Mouse (Mus musculus) C2C12 (cell line): ENCODE results near the gene Cfap299. TPM values are rescaled to one million over a fixed set of nuclear protein-coding genes. Genes with fewer than 3 reads are reported as not detected.

ENCODE experiments used
- H3K27me3 ChIP-seq: one replicate; pipeline ENCODE4 v1.6.1; 2011; ENCODE audit not compliant: control insufficient read depth, insufficient read depth, insufficient read length
- H3K36me3 ChIP-seq: one replicate; pipeline ENCODE4 v1.6.1; 2011; ENCODE audit not compliant: control insufficient read depth, insufficient read depth
- H3K4me3 ChIP-seq: one replicate; pipeline ENCODE4 v1.5.1; 2011; ENCODE audit warnings: mild to moderate bottlenecking, control low read depth; ENCODE audit not compliant: poor library complexity, insufficient read depth, severe bottlenecking
- H3K79me2 ChIP-seq: one replicate; pipeline ENCODE4 v1.6.1; 2011; ENCODE audit not compliant: control insufficient read depth, insufficient read depth
- H3K79me3 ChIP-seq: one replicate; pipeline ENCODE4 v1.6.1; 2011; ENCODE audit warnings: low read depth, control low read depth
- H3ac ChIP-seq: one replicate; pipeline ENCODE3; 2011; ENCODE audit warnings: low read depth; ENCODE audit not compliant: control insufficient read depth, insufficient read length
- CEBPB ChIP-seq: IDR thresholded peaks from one replicate; pipeline ENCODE4 v1.6.1; 2011; ENCODE audit warnings: low read depth, mild to moderate bottlenecking, control low read depth, moderate library complexity
- CTCF ChIP-seq: IDR thresholded peaks from one replicate; pipeline ENCODE4 v1.5.1; 2011; ENCODE audit not compliant: control insufficient read depth, insufficient read depth, insufficient read length
- FOSL1 ChIP-seq: IDR thresholded peaks from one replicate; pipeline ENCODE4 v1.8.0; 2011; ENCODE audit warnings: mild to moderate bottlenecking, low read length; ENCODE audit not compliant: poor library complexity, insufficient read depth, severe bottlenecking
- MAX ChIP-seq: IDR thresholded peaks from one replicate; pipeline ENCODE4 v1.6.1; 2011; ENCODE audit warnings: mild to moderate bottlenecking, control low read depth
- MYOD1 ChIP-seq: IDR thresholded peaks from one replicate; pipeline ENCODE4 v1.6.1; 2011; ENCODE audit warnings: low read depth; ENCODE audit not compliant: control insufficient read depth, insufficient read length
- MYOG ChIP-seq: IDR thresholded peaks from one replicate; pipeline ENCODE4 v1.6.1; 2011; ENCODE audit not compliant: control insufficient read depth, insufficient read length; ENCODE audit errors: extremely low read depth
- USF1 ChIP-seq: IDR thresholded peaks from one replicate; pipeline ENCODE4 v1.6.1; 2011; ENCODE audit warnings: low read depth, mild to moderate bottlenecking, control low read depth, moderate library complexity
- polyA plus RNA-seq: library from polyadenylated mRNA; unstranded; fragments of >200 nt; fragmentation: generic; extraction: Trizol; gene quantifications from one replicate; pipeline ENCODE4 v1.2.1, GENCODE M21; 2012; ENCODE audit warnings: missing spikeins

Cfap299 gene
- polyA plus RNA-seq, 1 experiment, result 0.09 TPM

- H3K27me3 ChIP-seq, result peaks cover 5% of the 10 kb centered on the region
- no peaks in the 10 kb centered on the region for H3K79me2 ChIP-seq
- H3K36me3 ChIP-seq, result no peaks in the 10 kb centered on the region
- no peak overlapping the region for H3K4me3 ChIP-seq
- H3K79me3 ChIP-seq, result no peaks in the 10 kb centered on the region
- TF ChIP-seq CEBPB (no peak), USF1 (peak; percentile 39)
- no peak overlapping the region for H3ac ChIP-seq
These were observed 193.9 kb downstream of the Cfap299 start for GRCm38 (mm10) chr5:98523050-98523449.

- no peak for TF ChIP-seq MYOG
- no peak for TF ChIP-seq CTCF
- TF ChIP-seq USF1, result no peak
- TF ChIP-seq MAX, result no peak
- TF ChIP-seq MYOD1, result no peak
- no peak for TF ChIP-seq FOSL1
- TF ChIP-seq CEBPB, result no peak
- no peaks in the 10 kb centered on the region for H3K79me2 ChIP-seq
- H3K36me3 ChIP-seq, result no peaks in the 10 kb centered on the region
- no peak overlapping the region for H3K4me3 ChIP-seq
- H3K27me3 ChIP-seq, result peaks cover 5% of the 10 kb centered on the region
- H3K79me3 ChIP-seq, result no peaks in the 10 kb centered on the region
- H3ac ChIP-seq, result no peak overlapping the region
These were observed 194.7 kb downstream of the Cfap299 start for GRCm38 (mm10) chr5:98523783-98524182.

- Histone ChIP-seq H3K36me3 (no peaks in the 10 kb centered on the region), H3K27me3 (no peaks in the 10 kb centered on the region), H3K79me3 (no peaks in the 10 kb centered on the region), H3K79me2 (no peaks in the 10 kb centered on the region), H3ac (no peak overlapping the region), H3K4me3 (no peak overlapping the region)
- TF ChIP-seq CEBPB (no peak), MYOG (no peak)
These were observed 212.2 kb downstream of the Cfap299 start for GRCm38 (mm10) chr5:98541333-98541732.

DNA sequence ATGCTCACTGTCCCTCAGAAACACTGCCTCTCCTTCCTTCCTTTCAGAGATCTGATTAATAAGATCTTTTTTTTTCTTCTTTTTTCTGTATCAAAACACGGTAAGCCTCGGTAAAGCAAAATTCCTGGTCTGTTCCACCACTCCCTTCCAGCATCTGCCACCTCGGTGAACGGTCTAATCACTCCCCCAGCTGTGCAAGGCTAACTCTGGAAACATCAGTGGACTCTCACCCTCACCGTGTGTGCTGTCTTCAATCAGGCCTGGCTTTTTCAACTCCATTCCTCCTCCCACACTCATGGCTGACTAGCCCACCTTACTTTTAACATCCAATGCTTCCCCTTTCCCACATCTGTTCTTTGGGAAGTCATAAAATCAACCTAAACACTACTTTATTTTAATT, 221.2 kb downstream of the Cfap299 start:
- TF ChIP-seq CTCF (no peak), CEBPB (no peak), FOSL1 (no peak), MAX (no peak), MYOD1 (no peak), MYOG (no peak), USF1 (no peak)

DNA sequence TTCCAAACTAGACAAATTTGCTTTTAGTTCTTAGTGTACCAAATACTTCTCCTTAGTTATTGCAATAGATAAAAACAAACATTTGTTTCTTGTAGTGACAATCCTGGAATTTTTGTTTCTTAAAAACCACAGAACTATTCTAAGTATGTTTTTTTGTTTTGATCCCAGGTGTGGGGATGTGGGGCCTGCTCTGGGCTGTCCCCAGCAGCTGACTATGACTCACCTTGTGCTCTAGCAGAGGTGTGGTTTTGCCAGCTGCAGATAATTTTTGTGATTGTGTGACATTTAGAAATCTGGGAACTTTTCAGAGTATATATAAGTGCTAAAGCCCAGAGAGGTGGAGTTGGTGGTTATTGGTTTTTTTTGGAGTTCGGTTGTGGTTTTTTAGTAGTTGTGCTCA, 221.8 kb downstream of the Cfap299 start:
- Histone ChIP-seq H3K79me3 (no peaks in the 10 kb centered on the region), H3ac (no peak overlapping the region), H3K4me3 (no peak overlapping the region), H3K36me3 (no peaks in the 10 kb centered on the region), H3K27me3 (no peaks in the 10 kb centered on the region), H3K79me2 (no peaks in the 10 kb centered on the region)
- no peak for TF ChIP-seq MAX
- no peak for TF ChIP-seq CTCF
- no peak for TF ChIP-seq CEBPB
- no peak for TF ChIP-seq USF1
- TF ChIP-seq FOSL1, result no peak
- TF ChIP-seq MYOD1, result no peak
- no peak for TF ChIP-seq MYOG

More for the DNA sequence above, 221.2 kb downstream of the Cfap299 start:
- no peak overlapping the region for H3ac ChIP-seq
- H3K79me2 ChIP-seq, result no peaks in the 10 kb centered on the region
- H3K4me3 ChIP-seq, result no peak overlapping the region
- no peaks in the 10 kb centered on the region for H3K79me3 ChIP-seq
- H3K27me3 ChIP-seq, result no peaks in the 10 kb centered on the region
- H3K36me3 ChIP-seq, result no peaks in the 10 kb centered on the region

- no peaks in the 10 kb centered on the region for H3K79me2 ChIP-seq
- H3K79me3 ChIP-seq, result no peaks in the 10 kb centered on the region
- H3K4me3 ChIP-seq, result no peak within 1 kb of the TSS
- no peak for TF ChIP-seq MAX
- TF ChIP-seq MYOG, result no peak
- no peak for TF ChIP-seq CTCF
- TF ChIP-seq CEBPB, result no peak
- no peak for TF ChIP-seq FOSL1
- no peaks in the 10 kb centered on the region for H3K27me3 ChIP-seq
- H3ac ChIP-seq, result no peak within 1 kb of the TSS
- H3K36me3 ChIP-seq, result no peaks in the 10 kb centered on the region
These were observed 223.3 kb downstream of the Cfap299 start, which contains the start of gene Gm11111 for GRCm38 (mm10) chr5:98552395-98552794. Gene Gm11111 (plus strand): TSS chr5:98552695.
